Mouse (Mus musculus): ENCODE results near the gene Cabin1. TPM values are rescaled to one million over a fixed set of nuclear protein-coding genes. Genes with fewer than 3 reads are reported as not detected.

Gene Cabin1
- polyA plus RNA-seq, 1 experiment: 10.8 TPM

GRCm38 (mm10) chr10:75641721-75642222, 122.4 kb downstream of the Cabin1 start:
- Histone ChIP-seq H3K27me3 (ENCODE audit: control insufficient read depth) (peaks cover 3% of the 10 kb centered on the region; the same call in 1 of the 2 replicates), H3K4me3 (replicated peaks) (no peak overlapping the region), H3K36me3 (ENCODE audit: control insufficient read depth) (peaks cover 21% of the 10 kb centered on the region), H3K9me3 (ENCODE audit: control insufficient read depth, low read length) (no peaks in the 10 kb centered on the region), H3K4me1 (ENCODE audit: control insufficient read depth) (peaks cover 30% of the 10 kb centered on the region)
- TF ChIP-seq TAL1 (IDR thresholded peaks at IDR 0.05; ENCODE audit: low read length): no peak
- no peak for TF ChIP-seq GATA1 (IDR thresholded peaks at IDR 0.05; ENCODE audit: low read length)

GRCm38 (mm10) chr10:75637711-75638110, 126.4 kb downstream of the Cabin1 start:
- Histone ChIP-seq H3K4me1 (ENCODE audit: control insufficient read depth) (peaks cover 20% of the 10 kb centered on the region), H3K4me3 (replicated peaks) (no peak overlapping the region), H3K27me3 (ENCODE audit: control insufficient read depth) (peaks cover 3% of the 10 kb centered on the region; the same call in 1 of the 2 replicates), H3K9me3 (ENCODE audit: control insufficient read depth, low read length) (no peaks in the 10 kb centered on the region), H3K36me3 (ENCODE audit: control insufficient read depth) (no peaks in the 10 kb centered on the region)
- no peak for TF ChIP-seq TAL1 (IDR thresholded peaks at IDR 0.05; ENCODE audit: low read length)
- no peak for TF ChIP-seq GATA1 (IDR thresholded peaks at IDR 0.05; ENCODE audit: low read length)

- TF ChIP-seq GATA1 (IDR thresholded peaks at IDR 0.05; ENCODE audit: low read length) (no peak), TAL1 (IDR thresholded peaks at IDR 0.05; ENCODE audit: low read length) (no peak)
- peaks cover 9% of the 10 kb centered on the region for H3K4me1 ChIP-seq (ENCODE audit: control insufficient read depth)
- H3K9me3 ChIP-seq (ENCODE audit: control insufficient read depth, low read length): no peaks in the 10 kb centered on the region
- H3K36me3 ChIP-seq (ENCODE audit: control insufficient read depth): no peaks in the 10 kb centered on the region
- H3K4me3 ChIP-seq (replicated peaks): no peak overlapping the region
- H3K27me3 ChIP-seq (ENCODE audit: control insufficient read depth): peaks cover 3% of the 10 kb centered on the region; the same call in 1 of the 2 replicates
Measured at GRCm38 (mm10) chr10:75636084-75636786, 127.9 kb downstream of the Cabin1 start.

GRCm38 (mm10) chr10:75635693-75636055, 128.5 kb downstream of the Cabin1 start:
- TF ChIP-seq TAL1 (IDR thresholded peaks at IDR 0.05; ENCODE audit: low read length): no peak
- TF ChIP-seq GATA1 (IDR thresholded peaks at IDR 0.05; ENCODE audit: low read length): no peak
- H3K36me3 ChIP-seq (ENCODE audit: control insufficient read depth): no peaks in the 10 kb centered on the region

GRCm38 (mm10) chr10:75635019-75635692, 129.0 kb downstream of the Cabin1 start:
- TF ChIP-seq GATA1 (IDR thresholded peaks at IDR 0.05; ENCODE audit: low read length): no peak
- TF ChIP-seq TAL1 (IDR thresholded peaks at IDR 0.05; ENCODE audit: low read length): no peak
- no peaks in the 10 kb centered on the region for H3K36me3 ChIP-seq (ENCODE audit: control insufficient read depth)
- H3K4me3 ChIP-seq (replicated peaks): no peak overlapping the region
- H3K9me3 ChIP-seq (ENCODE audit: control insufficient read depth, low read length): no peaks in the 10 kb centered on the region
- peaks cover 3% of the 10 kb centered on the region; the same call in 1 of the 2 replicates for H3K27me3 ChIP-seq (ENCODE audit: control insufficient read depth)
- peaks cover 9% of the 10 kb centered on the region for H3K4me1 ChIP-seq (ENCODE audit: control insufficient read depth)

More at GRCm38 (mm10) chr10:75635693-75636055, 128.5 kb downstream of the Cabin1 start:
- Histone ChIP-seq H3K4me3 (replicated peaks) (no peak overlapping the region), H3K4me1 (ENCODE audit: control insufficient read depth) (peaks cover 9% of the 10 kb centered on the region), H3K9me3 (ENCODE audit: control insufficient read depth, low read length) (no peaks in the 10 kb centered on the region), H3K27me3 (ENCODE audit: control insufficient read depth) (peaks cover 3% of the 10 kb centered on the region; the same call in 1 of the 2 replicates)

GRCm38 (mm10) chr10:75634610-75635009, 129.5 kb downstream of the Cabin1 start:
- peaks cover 13% of the 10 kb centered on the region for H3K4me1 ChIP-seq (ENCODE audit: control insufficient read depth)
- no peaks in the 10 kb centered on the region for H3K36me3 ChIP-seq (ENCODE audit: control insufficient read depth)
- no peak for TF ChIP-seq TAL1 (IDR thresholded peaks at IDR 0.05; ENCODE audit: low read length)
- no peak for TF ChIP-seq GATA1 (IDR thresholded peaks at IDR 0.05; ENCODE audit: low read length)
- peaks cover 3% of the 10 kb centered on the region; the same call in 1 of the 2 replicates for H3K9me3 ChIP-seq (ENCODE audit: control insufficient read depth, low read length)
- H3K27me3 ChIP-seq (ENCODE audit: control insufficient read depth): peaks cover 3% of the 10 kb centered on the region; the same call in 1 of the 2 replicates
- no peak overlapping the region for H3K4me3 ChIP-seq (replicated peaks)

- TF ChIP-seq GATA1 (IDR thresholded peaks at IDR 0.05; ENCODE audit: low read length) (no peak), TAL1 (IDR thresholded peaks at IDR 0.05; ENCODE audit: low read length) (no peak)
- peaks cover 13% of the 10 kb centered on the region for H3K4me1 ChIP-seq (ENCODE audit: control insufficient read depth)
- H3K9me3 ChIP-seq (ENCODE audit: control insufficient read depth, low read length): peaks cover 3% of the 10 kb centered on the region; the same call in 1 of the 2 replicates
- H3K4me3 ChIP-seq (replicated peaks): no peak overlapping the region
- peaks cover 3% of the 10 kb centered on the region; the same call in 1 of the 2 replicates for H3K27me3 ChIP-seq (ENCODE audit: control insufficient read depth)
- no peaks in the 10 kb centered on the region for H3K36me3 ChIP-seq (ENCODE audit: control insufficient read depth)
Measured at GRCm38 (mm10) chr10:75633576-75634139, 130.5 kb downstream of the Cabin1 start.

GRCm38 (mm10) chr10:75633048-75633447, 131.1 kb downstream of the Cabin1 start:
- no peaks in the 10 kb centered on the region for H3K36me3 ChIP-seq (ENCODE audit: control insufficient read depth)
- no peak overlapping the region for H3K4me3 ChIP-seq (replicated peaks)
- H3K27me3 ChIP-seq (ENCODE audit: control insufficient read depth): peaks cover under 1% of the 10 kb centered on the region; the same call in 1 of the 2 replicates
- peaks cover 3% of the 10 kb centered on the region; the same call in 1 of the 2 replicates for H3K9me3 ChIP-seq (ENCODE audit: control insufficient read depth, low read length)
- peaks cover 14% of the 10 kb centered on the region for H3K4me1 ChIP-seq (ENCODE audit: control insufficient read depth)
- TF ChIP-seq GATA1 (IDR thresholded peaks at IDR 0.05; ENCODE audit: low read length) (no peak), TAL1 (IDR thresholded peaks at IDR 0.05; ENCODE audit: low read length) (no peak)

Data from erythroblast, embryonic 14.5 days (primary cell).